Mouse (Mus musculus) lung, adult 10 weeks (tissue): Measurements from ENCODE around the gene Dlg1. TPM values are rescaled to one million over a fixed set of nuclear protein-coding genes. Genes with fewer than 3 reads are reported as not detected.

Experiments
- polyA plus RNA-seq: library from polyadenylated mRNA; stranded (reverse); fragments of 350-450 nt; fragmentation: Illumina TruSeq; extraction: RNeasy Lipid Tissue Mini Kit (QIAGEN cat#74804); gene quantifications from one replicate; pipeline ENCODE4 v1.2.3, GENCODE M21; 2014; ENCODE audit warnings: low read depth, low replicate concordance; ENCODE audit not compliant: insufficient read depth

The Dlg1 gene
- polyA plus RNA-seq, result 24.8 TPM

DNA sequence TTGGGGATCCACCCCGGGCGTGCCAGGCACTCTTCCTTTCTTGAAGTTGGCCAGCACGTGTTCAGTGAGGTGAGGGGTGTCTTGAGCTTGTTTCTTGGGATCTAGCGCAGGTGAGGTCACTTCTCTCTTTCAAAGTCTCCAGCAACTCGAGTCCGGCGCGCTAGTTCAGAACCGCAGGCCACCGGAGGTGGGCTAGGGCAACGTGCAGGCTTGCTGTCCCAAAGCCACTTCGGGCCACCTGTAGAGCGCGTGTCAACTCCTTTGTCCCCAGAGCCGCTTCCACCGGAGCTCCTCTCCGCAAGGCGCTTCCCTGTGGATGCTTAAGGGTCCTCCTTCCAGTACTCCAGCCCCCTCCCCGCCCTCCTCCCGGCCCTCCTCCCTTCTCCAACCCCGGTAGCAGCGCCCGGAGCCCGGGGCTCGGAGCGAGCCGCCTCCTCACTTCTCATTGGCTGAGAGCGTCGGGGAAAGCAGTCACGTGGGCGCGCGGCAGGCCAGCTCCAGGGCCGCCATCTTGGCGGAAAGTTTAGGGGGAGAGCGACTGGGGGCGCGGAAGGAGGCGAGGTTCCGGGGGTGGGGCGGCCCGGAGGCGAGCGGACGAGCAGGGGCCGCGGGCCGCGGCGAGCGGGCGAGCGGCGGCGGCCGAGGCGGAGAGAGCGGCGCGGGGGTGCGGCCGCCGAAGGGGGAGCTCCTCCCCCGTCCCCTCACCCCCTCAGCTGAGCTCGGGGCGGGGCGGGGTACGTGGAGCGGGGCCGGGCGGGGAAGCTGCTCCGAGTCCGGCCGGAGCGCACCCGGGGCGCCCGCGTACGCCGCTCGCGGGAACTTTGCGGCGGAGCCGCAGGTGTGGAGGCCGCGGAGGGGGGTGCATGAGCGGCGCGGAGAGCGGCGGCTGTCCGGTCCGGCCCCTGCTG lies at the start of gene Dlg1:
Dlg1 (plus strand) TSS at position 65 of the 908 bp plus-strand sequence.

DNA sequence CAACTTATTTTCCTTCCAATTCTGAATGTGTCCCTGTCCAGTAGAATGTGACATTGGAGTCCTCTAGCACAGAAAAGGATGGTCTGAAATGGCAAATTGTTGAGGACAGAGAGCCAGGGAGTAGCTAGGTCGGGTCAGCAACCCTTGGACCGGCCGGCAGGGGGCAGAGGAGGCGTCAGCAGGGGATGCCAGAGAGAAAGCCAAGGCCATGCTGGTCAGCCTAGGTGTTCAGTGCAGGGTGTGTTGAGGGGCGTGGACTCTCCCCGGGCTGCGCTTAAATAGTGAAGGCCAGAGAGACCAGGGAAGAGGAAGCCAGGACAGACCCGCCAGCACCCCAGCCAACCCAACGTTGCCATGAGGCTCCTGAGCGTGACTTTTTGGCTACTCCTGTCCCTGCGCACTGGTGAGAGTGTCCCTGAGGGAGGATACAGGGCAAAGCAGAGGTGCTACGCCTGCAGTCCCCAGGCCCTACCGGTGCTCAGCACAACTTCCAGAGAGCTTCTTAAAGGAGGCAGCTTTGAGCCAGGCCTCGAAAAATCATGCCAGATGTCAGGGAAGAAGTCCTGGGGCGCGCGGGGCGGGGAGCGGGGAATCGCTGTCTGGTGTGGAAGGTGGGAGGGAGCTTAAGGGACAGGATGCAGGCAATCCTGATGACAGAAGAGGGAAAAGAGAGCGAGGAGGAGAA lies 215.5 kb downstream of the Dlg1 start, which contains the start of gene Meltf:
Meltf (plus strand) TSS at position 238 of the 685 bp plus-strand sequence.

Other genes with a start within 250 kb of the Dlg1 start
- gene Bdh1, start 241.2 kb upstream of the Dlg1 start, polyA plus RNA-seq, result 4.3 TPM
- not detected for gene Meltf, start 215.4 kb downstream of the Dlg1 start, polyA plus RNA-seq